Mouse (Mus musculus): ENCODE data around the gene Gab1. TPM values are rescaled to one million over a fixed set of nuclear protein-coding genes. Genes with fewer than 3 reads are reported as not detected.

The Gab1 gene
- polyA plus RNA-seq, 1 experiment: 19.7 TPM

GRCm38 (mm10) chr8:80817065-80817464, 63.3 kb downstream of the Gab1 start:
- H3K4me1 ChIP-seq (ENCODE audit: control insufficient read depth, insufficient read depth, low read length): no peaks in the 10 kb centered on the region
- H3K4me3 ChIP-seq (ENCODE audit: insufficient read depth, low read length): no peak overlapping the region
- H3K27ac ChIP-seq (ENCODE audit: insufficient read depth, low read depth, low read length): no peak overlapping the region
- TF ChIP-seq POLR2A (IDR thresholded peaks at IDR 0.05; ENCODE audit: borderline replicate concordance, low read depth, low read length): no peak
- no peak for TF ChIP-seq CTCF (IDR thresholded peaks at IDR 0.05; ENCODE audit: low read depth, low read length)

- no peak overlapping the region for H3K4me3 ChIP-seq (ENCODE audit: insufficient read depth, low read length)
- TF ChIP-seq CTCF (IDR thresholded peaks at IDR 0.05; ENCODE audit: low read depth, low read length): no peak
- no peak for TF ChIP-seq POLR2A (IDR thresholded peaks at IDR 0.05; ENCODE audit: borderline replicate concordance, low read depth, low read length)
- H3K27ac ChIP-seq (ENCODE audit: insufficient read depth, low read depth, low read length): no peak overlapping the region
- H3K4me1 ChIP-seq (ENCODE audit: control insufficient read depth, insufficient read depth, low read length): peaks cover 13% of the 10 kb centered on the region
Observed at GRCm38 (mm10) chr8:80815179-80815578, 65.1 kb downstream of the Gab1 start.

GRCm38 (mm10) chr8:80814087-80814791, 66.1 kb downstream of the Gab1 start:
- Histone ChIP-seq H3K4me1 (ENCODE audit: control insufficient read depth, insufficient read depth, low read length) (peaks cover 13% of the 10 kb centered on the region), H3K4me3 (ENCODE audit: insufficient read depth, low read length) (no peak overlapping the region), H3K27ac (ENCODE audit: insufficient read depth, low read depth, low read length) (no peak overlapping the region)
- no peak for TF ChIP-seq CTCF (IDR thresholded peaks at IDR 0.05; ENCODE audit: low read depth, low read length)
- no peak for TF ChIP-seq POLR2A (IDR thresholded peaks at IDR 0.05; ENCODE audit: borderline replicate concordance, low read depth, low read length)

- H3K27ac ChIP-seq (ENCODE audit: insufficient read depth, low read depth, low read length): no peak overlapping the region
- peaks cover 16% of the 10 kb centered on the region for H3K4me1 ChIP-seq (ENCODE audit: control insufficient read depth, insufficient read depth, low read length)
- H3K4me3 ChIP-seq (ENCODE audit: insufficient read depth, low read length): no peak overlapping the region
- TF ChIP-seq CTCF (IDR thresholded peaks at IDR 0.05; ENCODE audit: low read depth, low read length) (no peak), POLR2A (IDR thresholded peaks at IDR 0.05; ENCODE audit: borderline replicate concordance, low read depth, low read length) (no peak)
Observed at GRCm38 (mm10) chr8:80813439-80813838, 66.9 kb downstream of the Gab1 start.

GRCm38 (mm10) chr8:80811591-80811991, 68.7 kb downstream of the Gab1 start:
- no peak for TF ChIP-seq POLR2A (IDR thresholded peaks at IDR 0.05; ENCODE audit: borderline replicate concordance, low read depth, low read length)
- TF ChIP-seq CTCF (IDR thresholded peaks at IDR 0.05; ENCODE audit: low read depth, low read length): no peak
- Histone ChIP-seq H3K4me1 (ENCODE audit: control insufficient read depth, insufficient read depth, low read length) (peaks cover 18% of the 10 kb centered on the region), H3K27ac (ENCODE audit: insufficient read depth, low read depth, low read length) (no peak overlapping the region), H3K4me3 (ENCODE audit: insufficient read depth, low read length) (no peak overlapping the region)

- no peak overlapping the region for H3K27ac ChIP-seq (ENCODE audit: insufficient read depth, low read depth, low read length)
- no peak for TF ChIP-seq POLR2A (IDR thresholded peaks at IDR 0.05; ENCODE audit: borderline replicate concordance, low read depth, low read length)
- peaks cover 18% of the 10 kb centered on the region for H3K4me1 ChIP-seq (ENCODE audit: control insufficient read depth, insufficient read depth, low read length)
- no peak overlapping the region for H3K4me3 ChIP-seq (ENCODE audit: insufficient read depth, low read length)
Observed at GRCm38 (mm10) chr8:80810916-80811315, 69.4 kb downstream of the Gab1 start.

GRCm38 (mm10) chr8:80810442-80810841, 69.9 kb downstream of the Gab1 start:
- Histone ChIP-seq H3K4me1 (ENCODE audit: control insufficient read depth, insufficient read depth, low read length) (peaks cover 18% of the 10 kb centered on the region), H3K27ac (ENCODE audit: insufficient read depth, low read depth, low read length) (no peak overlapping the region), H3K4me3 (ENCODE audit: insufficient read depth, low read length) (no peak overlapping the region)
- no peak for TF ChIP-seq POLR2A (IDR thresholded peaks at IDR 0.05; ENCODE audit: borderline replicate concordance, low read depth, low read length)
- TF ChIP-seq CTCF (IDR thresholded peaks at IDR 0.05; ENCODE audit: low read depth, low read length): no peak

- no peak overlapping the region for H3K27ac ChIP-seq (ENCODE audit: insufficient read depth, low read depth, low read length)
- TF ChIP-seq CTCF (IDR thresholded peaks at IDR 0.05; ENCODE audit: low read depth, low read length) (no peak), POLR2A (IDR thresholded peaks at IDR 0.05; ENCODE audit: borderline replicate concordance, low read depth, low read length) (no peak)
- H3K4me1 ChIP-seq (ENCODE audit: control insufficient read depth, insufficient read depth, low read length): peaks cover 18% of the 10 kb centered on the region
- no peak overlapping the region for H3K4me3 ChIP-seq (ENCODE audit: insufficient read depth, low read length)
Observed at GRCm38 (mm10) chr8:80807807-80808505, 72.4 kb downstream of the Gab1 start.

GRCm38 (mm10) chr8:80804066-80804619, 76.2 kb downstream of the Gab1 start:
- TF ChIP-seq CTCF (IDR thresholded peaks at IDR 0.05; ENCODE audit: low read depth, low read length): no peak
- TF ChIP-seq POLR2A (IDR thresholded peaks at IDR 0.05; ENCODE audit: borderline replicate concordance, low read depth, low read length): no peak
- Histone ChIP-seq H3K27ac (ENCODE audit: insufficient read depth, low read depth, low read length) (no peak overlapping the region), H3K4me1 (ENCODE audit: control insufficient read depth, insufficient read depth, low read length) (peaks cover 5% of the 10 kb centered on the region; the same call in 1 of the 2 replicates), H3K4me3 (ENCODE audit: insufficient read depth, low read length) (no peak overlapping the region)

- H3K4me1 ChIP-seq (ENCODE audit: control insufficient read depth, insufficient read depth, low read length): peaks cover 6% of the 10 kb centered on the region
- H3K4me3 ChIP-seq (ENCODE audit: insufficient read depth, low read length): no peak overlapping the region
- no peak overlapping the region for H3K27ac ChIP-seq (ENCODE audit: insufficient read depth, low read depth, low read length)
- TF ChIP-seq CTCF (IDR thresholded peaks at IDR 0.05; ENCODE audit: low read depth, low read length): no peak
Observed at GRCm38 (mm10) chr8:80798778-80799177, 81.5 kb downstream of the Gab1 start.

Data from bone marrow macrophage, adult 2 months (primary cell).